Mouse (Mus musculus): Measurements from ENCODE around the gene Gltp.
A peak's percentile ranks its signal among the peaks of the same experiment; 100 is the strongest.

Gltp gene

DNA sequence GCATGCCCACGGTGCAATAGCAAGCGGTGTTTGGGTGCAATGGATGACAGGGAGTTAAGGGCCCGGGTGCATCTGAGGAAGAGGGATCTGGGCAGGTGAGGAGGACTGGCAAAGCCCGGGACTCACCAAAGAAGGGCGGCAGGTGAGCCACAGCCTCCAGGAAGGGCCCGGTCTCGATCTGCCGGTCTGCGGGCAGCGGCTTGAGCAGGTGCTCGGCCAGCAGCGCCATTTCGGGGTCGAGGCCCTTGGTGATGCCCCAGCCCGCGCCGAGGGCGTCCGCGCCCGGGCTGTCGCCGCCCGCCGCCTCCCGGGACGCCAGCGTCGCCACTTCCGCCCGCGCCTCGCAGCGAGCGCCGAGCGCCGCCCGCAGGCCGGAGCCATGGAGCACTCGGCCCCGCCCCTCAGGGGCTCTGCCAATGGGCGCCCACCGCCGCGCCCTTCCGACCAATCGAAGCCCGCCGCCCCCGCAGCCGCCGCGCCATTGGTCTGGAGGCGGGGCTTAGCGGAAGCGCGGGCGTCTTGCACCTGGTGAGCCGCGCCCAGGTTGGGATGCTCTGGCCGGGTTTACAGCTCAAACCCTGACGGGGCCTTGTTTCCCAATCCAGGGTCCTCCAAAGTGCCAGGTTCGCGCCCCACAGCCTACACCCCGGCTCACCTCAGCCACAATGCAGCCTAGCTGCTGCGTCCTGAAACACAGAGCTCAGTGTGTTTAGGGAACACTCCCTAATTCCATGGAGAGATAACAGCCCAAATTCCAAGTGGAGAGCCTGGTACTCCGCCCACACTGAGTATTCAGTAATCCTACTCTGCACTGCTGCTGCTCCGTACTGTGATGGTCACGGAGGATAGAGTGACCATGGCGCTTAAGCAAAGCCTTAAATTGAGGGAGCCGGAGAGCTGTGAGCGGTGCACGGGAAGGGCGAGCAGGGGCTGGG lies at the start of gene Gltp:
Gene Gltp, minus strand, starts transcription at position 352 of the 935 bp plus-strand sequence.
- DNase-seq = peak; percentile 98

DNA sequence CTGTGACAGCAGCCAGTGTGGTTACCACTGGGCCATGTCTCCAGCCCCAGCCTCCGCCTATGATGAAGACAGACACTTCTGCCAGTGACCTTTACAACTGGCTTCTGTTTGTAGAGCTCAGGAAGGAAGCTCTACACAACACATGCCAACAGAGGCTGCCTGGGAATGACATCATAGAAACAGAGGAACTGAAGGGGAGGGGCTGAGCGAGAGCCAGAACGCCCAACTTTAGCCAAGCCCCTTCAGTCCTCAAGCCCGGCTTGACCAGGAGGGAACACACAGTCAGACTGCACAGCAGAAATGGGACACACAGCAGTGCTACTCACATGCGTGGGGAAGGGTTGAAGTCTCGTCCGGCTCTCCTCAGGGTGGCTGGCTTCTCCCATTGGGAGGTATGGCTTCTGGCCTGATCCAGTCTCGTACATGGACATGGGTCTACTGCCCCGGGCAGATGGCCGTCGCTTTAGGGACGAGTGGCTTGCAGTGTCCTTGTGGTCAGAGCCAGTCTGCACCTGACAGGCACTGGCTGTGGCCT lies 48.0 kb upstream of the Gltp start:
- DNase-seq = no peak

DNA sequence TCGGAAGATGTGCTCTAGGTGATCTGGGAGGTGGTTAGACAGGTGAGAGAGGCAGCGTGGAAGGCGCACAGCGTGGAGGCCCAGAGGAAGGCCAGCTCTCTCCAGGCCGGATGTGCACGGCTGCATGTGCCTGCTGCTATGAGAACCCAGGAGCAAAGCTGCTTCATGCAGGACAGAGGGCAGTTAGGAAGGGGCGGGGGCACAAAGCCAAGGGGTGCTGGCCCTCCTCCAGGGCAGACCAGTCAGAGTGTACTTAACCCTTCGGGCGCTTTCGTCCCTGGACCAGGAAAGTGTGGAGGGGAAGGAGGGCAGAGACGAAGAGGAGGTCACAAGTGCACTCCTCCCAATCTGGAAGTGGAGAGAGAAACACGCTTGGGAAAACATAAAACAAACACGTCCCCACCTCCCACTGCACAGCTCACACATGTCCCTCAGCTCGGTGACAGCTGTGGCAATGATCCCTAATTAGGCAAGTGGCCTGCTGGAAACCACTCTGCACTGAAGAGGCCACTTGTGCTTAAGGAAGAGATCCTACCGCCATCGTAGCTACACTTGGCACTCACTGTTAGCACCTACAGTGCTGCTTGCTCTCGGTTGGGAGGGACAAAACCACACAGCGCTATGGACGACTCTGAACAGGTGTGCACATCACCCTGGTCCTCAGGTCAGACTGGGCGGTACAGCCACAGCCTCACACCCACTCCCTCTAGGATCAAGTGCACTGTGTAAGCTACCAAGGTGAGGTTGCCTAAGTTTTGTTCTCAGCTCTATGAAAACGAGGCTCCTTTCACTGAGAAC lies 46.5 kb upstream of the Gltp start:
- no peak for DNase-seq

DNA sequence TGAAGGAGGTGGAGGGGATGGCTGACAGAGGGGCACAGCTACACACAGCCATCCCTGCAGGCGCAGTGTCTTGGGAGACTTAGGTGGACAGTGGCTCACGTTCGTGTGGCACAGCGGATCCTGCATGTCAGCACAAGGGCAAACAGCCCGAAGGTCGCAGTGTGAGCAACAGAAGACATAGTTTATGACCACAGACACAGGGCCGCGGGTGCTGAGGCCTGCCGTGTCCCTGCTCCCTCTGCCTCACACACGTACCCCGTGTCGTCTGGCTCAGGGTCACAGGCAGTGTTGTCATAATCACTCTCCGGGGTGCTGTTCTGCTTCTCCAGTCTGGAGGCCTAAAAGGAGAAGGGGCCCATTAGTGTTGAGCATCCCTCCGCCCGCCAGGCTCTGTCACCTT lies 42.8 kb upstream of the Gltp start:
- DNase-seq = no peak

DNA sequence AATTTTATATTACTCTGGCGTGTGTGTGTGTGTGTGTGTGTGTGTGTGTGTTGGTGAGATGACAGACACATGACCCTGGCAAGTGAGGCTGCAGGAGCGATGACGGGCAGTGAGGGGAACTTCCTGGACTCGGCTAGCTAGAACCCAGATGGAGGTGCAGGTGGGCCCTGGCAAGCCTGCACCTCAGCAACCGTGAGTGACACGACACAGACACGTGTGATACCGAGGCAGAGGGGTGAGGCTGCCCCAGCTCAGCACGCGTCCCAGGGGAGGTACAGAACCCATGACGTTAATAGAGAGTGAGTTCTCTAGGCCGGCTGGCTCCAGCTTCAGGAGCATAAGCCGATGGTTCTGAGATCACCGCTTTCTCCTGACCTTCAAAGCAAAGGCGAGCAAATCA lies 41.2 kb upstream of the Gltp start:
- DNase-seq = no peak

DNA sequence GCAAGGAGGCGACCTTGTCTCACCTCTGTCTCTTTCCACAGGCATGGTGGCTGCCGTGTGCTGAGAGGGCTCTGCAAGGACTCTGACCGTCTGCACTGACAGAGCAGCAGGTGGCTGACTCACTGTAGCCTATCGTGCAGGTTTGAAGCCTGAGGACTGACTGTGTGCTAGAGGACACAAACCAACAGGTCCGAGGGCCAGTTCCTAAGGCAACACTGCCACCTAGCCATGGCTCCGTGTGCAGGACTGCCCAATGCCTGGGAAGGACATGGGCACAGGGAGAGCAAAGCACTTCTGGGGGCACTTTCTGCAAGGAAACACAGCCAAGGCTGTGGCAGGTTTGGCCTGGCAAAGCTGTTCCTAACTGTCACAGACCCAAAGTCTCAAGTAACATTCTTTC lies 40.7 kb upstream of the Gltp start:
- DNase-seq = no peak

DNA sequence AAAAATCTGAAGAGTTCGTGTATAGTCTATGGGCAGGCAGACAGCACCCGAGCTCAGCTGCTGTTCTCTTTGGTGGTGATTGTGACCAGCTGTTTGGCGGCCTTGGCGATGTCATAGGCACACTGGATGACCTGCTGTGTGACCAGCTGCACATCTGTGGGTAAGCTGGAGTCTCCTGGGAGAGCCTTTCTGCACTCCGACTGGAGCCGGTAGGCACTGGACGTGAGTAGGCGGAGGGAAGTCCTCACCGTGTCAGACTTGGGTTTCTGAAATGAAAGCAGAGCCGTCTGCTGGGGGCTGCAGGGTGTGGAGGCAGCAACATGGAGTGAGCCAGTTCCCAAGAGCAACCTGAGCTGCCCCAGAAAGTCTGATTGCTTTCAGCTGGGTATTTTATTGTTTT lies 39.3 kb upstream of the Gltp start:
- DNase-seq = no peak

DNA sequence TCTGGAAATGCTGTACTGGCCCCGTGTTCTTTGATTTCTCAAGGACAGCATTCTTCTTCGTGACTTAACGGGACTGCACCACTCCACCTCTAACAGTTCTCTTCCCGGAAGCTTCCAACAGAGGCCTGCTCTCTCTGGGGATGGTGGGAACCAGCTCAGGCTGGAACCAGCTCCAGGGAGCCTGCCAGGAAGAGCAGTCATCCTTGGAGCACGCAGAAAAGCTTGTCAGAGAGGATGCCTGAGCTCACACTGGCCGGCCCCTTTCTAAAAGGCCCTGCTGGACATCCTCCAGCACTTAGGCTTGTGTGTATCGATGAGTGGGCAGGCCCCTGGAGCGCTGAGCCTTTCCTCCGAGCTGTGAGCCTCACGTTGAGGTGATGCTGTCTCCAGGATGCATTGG lies 37.4 kb upstream of the Gltp start:
- no peak for DNase-seq

DNA sequence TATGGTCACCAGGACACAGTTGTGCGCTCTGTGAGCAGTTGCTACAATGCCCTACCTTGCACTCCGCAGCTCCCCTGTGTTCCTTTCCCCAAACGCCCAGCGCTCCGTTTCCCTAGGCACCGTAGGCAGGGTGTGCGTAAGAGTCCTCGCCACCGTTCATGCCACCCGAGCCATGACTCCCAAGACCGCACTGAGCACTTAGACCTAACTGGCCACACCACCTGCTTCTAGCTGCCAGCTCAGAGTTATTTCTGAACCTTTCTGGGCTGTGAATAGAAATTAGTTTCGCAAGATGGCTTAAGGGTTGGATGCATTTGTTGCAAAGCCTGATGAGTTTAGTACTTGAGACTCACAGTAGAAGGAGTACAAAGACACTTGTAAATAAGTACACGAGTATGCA lies 32.1 kb upstream of the Gltp start:
- no peak for DNase-seq

DNA sequence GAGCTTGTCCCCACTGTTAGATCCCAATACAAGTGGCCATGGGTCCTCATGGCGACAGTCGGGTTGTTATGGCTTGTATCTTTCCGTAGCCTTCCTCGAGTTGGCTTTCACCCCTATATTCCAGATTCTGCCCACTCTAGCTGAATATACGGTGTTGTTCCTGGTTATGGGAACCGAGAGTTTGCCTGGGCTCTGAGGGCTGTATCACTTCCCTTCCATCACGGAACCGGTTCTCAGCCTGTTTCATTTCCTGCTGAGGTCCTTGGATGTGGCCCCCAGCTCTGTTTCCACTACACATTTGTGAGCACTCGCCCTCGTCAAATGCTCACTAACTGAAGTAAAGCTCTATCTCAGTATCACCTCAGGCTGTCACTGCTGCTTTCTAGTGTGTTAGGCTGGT lies 31.2 kb upstream of the Gltp start:
- no peak for DNase-seq

DNA sequence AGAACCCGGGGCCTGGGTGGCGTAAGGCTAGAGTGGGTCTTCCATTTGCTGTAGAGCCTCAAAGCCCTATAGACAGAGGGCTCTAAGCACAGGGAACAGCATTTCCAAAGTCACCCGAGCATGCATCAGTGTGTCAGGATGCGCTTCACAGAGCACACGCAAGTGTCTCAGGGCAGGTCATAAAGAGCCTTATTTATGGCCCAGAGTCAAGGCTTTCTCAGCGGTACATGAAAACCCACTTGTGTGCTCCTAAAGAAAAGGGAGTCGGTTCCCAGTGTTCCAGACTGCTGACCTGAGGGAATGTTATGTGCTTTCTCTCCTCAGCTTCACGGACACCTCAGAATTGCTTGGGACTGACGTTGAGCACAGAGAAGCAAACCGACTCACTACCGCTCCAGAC lies 30.0 kb upstream of the Gltp start:
- DNase-seq = no peak

DNA sequence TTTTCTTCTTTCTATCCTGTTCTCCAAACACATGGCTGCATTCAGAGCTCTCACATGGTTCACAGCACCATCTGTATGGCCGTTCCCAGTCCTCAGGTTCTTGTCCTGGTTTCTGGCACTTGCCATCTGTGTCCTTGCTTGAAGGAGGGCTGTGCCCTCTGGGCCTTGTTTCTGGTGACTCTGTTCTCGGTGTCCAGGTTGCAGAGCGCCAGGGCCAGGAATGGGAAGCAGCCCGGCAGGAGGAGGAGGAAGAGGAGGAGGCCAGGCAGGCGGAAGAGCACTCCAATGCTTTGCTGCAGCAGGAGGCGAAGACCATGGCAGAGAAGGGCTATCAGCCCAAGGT lies 29.1 kb upstream of the Gltp start:
- no peak for DNase-seq

DNA sequence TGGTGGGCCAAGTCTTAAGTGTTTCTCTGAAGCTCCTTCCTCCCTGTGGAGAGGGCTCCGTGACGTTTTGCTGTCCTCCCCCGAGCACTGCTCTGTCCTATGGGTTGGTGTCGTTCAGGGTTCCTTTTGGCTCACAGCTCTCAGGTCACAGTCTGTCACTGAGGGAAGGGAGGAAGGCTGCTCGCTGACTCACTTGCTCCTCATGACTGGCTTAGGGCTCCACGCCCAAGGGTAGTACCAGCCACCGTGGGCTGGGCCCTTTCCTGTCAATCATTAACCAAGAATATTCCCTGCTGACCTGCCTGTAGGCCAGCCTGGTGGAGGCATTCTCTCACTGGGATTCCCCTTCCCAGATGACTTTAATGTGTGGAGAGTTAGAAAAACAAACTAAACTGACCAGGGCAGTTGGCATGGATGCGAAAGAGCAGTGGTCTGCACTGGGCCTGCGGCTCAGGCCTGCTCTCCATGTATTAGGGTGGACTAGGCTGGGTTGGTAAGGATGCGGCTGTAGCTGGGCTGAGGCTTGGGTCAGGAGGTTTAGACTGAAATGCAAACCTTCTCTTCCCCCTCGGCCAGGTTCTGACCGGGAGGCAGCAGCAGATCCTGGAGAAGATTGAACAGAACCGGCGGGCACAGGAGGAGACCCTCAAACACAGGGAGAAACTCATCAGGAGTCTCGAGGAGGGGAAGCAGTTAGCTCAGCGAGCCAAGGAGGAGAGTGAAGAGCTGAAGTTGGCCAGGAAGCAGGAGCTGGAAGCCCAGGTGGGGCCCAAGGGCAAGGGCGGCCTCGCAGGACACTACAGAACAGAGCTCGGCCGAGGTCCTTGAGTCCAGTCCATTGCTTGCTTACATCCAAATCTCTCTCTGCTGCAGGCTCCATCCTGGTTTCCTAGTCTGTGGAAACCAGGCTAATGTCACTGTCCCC lies 28.5 kb upstream of the Gltp start:
- DNase-seq = no peak

DNA sequence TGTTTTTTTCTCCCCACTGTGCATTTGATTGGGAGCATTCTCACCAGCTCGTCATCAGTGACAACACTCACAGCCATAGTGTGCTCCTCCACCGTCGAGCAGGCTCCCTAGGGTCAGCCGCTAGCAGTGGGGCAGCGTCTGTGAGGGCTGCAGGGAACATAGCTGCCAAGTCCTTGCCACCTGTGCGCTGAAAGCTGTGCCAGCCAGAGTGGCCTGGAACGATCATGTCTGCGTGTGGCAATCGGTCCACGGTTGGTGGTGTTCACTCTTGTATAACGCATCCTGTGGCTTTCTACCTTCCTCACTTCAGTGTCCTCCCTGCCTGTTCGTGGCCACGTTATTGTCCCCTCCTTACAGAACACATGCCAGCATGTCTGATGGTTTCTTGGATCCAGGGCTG lies 27.7 kb upstream of the Gltp start:
- DNase-seq = no peak

DNA sequence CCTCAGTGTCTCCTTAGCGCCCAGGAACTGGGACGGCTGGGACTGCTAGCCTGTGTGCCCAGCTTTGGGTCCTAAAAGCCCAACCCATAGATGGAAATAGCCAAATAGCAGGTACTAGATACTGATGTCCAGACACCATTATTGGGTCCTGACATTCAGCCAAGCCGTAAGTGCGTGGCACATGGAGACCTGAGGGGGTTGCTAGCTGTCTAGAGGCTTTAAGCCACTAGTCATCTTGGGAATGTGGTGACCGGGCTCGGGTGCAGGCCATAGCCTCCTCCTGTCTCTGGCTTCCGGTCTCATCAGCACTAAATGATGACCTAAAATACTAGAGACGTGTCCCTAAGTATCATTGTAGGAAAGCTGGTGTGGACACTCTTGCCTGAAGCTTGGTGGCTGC lies 27.2 kb upstream of the Gltp start:
- no peak for DNase-seq

DNA sequence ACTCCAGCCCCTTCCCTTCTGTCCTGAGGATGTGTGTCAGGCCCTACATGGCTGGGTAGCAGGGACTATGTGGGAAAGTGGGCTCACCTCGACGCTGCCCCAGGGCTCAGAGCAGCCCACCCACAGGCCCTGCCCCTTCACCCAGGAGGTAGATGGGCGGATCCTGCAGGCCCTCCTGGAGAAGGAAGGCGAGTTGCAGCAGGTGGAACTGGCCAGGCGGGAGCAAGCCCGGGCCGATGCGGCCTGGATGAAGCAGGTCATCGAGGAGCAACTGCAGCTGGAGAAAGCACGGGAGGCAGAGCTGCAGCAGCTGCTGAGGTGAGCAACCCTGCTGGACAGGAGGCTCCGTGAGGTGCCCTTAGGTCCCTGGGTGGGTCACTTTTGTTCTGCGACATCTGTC lies 26.5 kb upstream of the Gltp start:
- no peak for DNase-seq

DNA sequence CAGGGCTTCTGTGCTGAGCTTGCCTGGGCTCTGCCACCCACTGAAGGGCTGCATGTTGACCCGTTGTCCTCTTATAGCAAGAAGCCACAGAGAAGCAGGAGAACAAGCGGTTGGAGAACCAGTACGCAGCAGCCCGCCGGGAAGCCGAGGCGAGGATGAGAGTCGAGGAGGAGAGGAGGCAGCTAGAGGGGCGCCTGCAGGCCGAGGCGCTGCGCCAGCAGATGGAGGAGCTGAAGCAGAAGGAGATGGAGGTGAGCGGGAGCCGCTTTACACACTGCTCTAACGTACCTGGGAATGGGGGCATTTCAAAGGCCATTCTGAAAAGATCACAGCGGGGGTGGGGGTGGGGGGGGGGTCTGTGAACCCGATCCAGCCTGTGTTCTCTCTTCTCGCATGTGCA lies 23.8 kb upstream of the Gltp start:
- no peak for DNase-seq

DNA sequence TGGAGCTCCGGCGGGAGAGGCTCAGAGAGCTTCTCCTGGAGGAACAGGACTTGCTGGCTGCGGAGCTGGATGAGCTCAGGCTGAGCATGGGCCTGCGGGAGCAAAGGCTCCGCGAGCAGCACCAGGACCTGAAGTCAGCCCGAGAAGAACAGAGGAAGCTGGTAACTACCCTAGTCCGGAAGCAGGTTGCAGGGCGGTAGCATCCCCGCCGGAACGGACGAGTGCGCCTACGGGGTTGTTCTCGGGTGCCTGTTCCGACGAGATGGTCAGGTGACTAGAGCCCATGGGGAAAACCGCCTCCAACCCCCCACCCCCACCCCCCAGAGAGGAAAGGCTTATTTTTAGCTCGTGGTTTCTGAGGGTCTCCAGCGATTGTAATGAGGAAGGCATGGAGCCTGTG lies 18.6 kb upstream of the Gltp start:
- no peak for DNase-seq

DNA sequence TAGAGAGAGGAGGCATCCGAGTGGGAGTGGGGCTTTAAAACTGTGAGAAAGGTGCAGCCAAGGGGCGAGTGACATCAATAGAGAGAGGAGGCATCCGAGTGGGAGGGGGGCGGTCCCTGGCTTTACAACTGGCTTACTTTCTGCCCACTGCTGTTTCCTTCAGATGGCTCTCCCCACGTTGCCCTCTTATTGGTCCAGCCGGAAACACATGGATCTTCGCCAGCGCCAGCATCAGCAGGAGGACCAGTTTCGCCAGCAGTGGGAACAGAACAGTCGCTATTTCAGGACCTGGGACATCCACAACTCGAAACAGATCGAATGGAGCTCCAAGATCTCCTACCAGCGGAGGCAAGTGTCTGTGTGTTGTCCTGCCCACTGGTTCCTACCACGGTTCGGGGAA lies 17.7 kb upstream of the Gltp start:
- DNase-seq = no peak

DNA sequence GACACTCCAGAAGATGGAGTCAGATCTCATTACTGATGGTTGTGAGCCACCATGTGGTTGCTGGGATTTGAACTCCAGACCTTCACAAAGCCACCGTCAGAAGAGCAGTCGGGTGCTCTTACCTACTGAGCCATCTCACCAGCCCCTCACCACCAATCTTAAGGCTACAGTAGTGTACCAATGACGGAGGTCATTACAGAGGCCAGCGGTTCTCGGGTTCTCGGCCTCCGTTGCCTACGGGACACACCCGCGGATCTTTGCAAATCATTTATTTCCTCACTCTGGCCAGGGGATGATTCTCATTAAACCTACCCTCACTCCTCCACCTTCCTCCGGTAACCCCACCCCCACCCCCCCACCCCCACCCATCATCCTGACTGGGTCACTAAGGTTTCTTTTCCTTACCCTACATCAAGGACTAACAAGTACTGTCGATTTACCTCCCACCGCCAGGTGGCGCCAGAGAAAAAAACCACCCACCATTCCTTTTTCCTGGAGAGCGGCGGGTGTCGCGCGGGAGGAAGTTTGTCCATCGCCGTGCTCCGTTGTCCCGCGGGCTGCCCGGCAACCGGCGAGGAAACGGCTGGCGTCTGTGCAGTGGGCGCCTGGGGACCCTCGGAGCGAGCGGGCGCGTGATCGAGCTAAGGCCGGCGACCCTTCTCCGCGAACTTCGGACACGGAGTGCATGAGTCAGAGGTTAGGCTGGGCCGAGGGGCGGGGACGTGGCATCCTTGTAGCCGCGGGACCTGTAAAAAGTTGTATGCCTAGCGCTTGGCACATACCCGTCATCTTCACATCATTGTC lies 16.7 kb upstream of the Gltp start, which contains the start of gene Tchp:
Gene Tchp, plus strand, starts transcription at position 496 of the 804 bp plus-strand sequence.
- peak; percentile 97 for DNase-seq

DNA sequence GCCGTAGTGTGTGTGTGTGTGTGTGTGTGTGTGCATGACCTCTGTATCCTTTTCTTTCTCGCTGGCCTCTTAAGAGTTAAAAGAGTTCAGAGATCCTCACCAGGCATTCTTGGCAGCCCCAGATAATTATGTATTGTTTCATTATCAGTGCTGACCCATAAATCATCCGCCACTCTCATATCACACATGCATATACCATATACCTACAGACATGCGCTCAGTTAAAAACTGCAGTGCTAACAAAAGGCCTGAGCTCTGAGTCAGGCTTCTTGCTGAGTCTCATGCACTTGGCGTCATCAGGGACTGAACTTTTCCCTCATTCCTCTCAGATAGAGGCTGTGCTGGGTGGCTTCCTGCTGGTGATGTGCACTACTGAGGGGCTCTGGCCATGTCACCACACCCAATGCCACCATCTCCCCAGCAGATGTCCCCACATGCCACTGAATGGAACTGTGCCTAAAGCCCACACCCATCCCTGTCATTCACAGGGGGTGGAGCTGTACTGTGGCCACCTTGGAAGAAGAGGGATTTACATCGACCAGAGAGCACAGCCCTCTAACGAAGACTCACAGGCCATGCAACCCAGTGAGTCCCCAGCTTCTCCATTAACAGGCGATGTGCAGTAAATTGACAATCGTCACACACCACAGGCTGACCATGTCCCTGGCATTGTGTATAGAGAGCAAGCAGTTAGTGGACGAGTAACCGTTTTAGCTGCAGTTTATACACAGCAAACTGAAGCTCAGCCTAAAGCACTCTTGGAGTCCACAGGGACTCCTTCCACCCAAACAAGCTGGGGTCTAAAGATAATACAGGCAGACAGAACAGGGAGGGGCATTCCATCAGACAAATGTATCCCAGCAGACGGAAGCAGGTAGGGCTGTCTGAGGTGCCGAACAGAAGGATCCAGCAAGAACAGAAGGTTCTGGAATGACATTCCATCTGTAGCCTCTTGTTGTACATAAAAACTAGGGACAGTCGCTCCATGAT lies 11.9 kb upstream of the Gltp start:
- DNase-seq = no peak

Data from thymus, postnatal 4 days (tissue).